Mouse (Mus musculus) midbrain, embryonic 15.5 days (tissue): Measurements from ENCODE around the gene Tardbp. TPM values are rescaled to one million over a fixed set of nuclear protein-coding genes. Genes with fewer than 3 reads are reported as not detected.

Source experiments
- ATAC-seq: fragments of 200-750 bp; cut with Nextera tagmentation; replicated peaks from 2 replicates; pipeline ENCODE4 v1.8.0; 2017; ENCODE audit warnings: moderate TSS enrichment
- H3K27ac ChIP-seq: fragments of 300-500 bp; sonication (generic); 2 replicates; pipeline ENCODE4 v1.5.1; 2015; ENCODE audit warnings: mild to moderate bottlenecking, inconsistent platforms
- H3K27me3 ChIP-seq: fragments of 300-500 bp; sonication (generic); replicated peaks from 2 replicates; pipeline ENCODE4 v1.6.1; 2015; ENCODE audit warnings: inconsistent platforms
- H3K36me3 ChIP-seq: fragments of 300-500 bp; sonication (generic); replicated peaks from 2 replicates; pipeline ENCODE4 v1.6.1; 2015; ENCODE audit warnings: inconsistent platforms
- H3K4me1 ChIP-seq: fragments of 300-500 bp; sonication (generic); 2 replicates; pipeline ENCODE4 v1.6.1; 2015; ENCODE audit warnings: inconsistent platforms
- H3K4me2 ChIP-seq: fragments of 300-500 bp; sonication (generic); 2 replicates; pipeline ENCODE4 v1.6.1; 2015; ENCODE audit warnings: inconsistent platforms, mild to moderate bottlenecking, moderate library complexity
- H3K4me3 ChIP-seq: fragments of 300-500 bp; sonication (generic); 2 replicates; pipeline ENCODE4 v1.5.1; 2015; ENCODE audit warnings: mild to moderate bottlenecking, inconsistent platforms
- H3K9ac ChIP-seq: fragments of 300-500 bp; sonication (generic); 2 replicates; pipeline ENCODE4 v1.6.1; 2015; ENCODE audit warnings: mild to moderate bottlenecking, inconsistent platforms
- H3K9me3 ChIP-seq: fragments of 300-500 bp; sonication (generic); 2 replicates; pipeline ENCODE4 v1.6.1; 2016; ENCODE audit warnings: inconsistent platforms
- WGBS: fragments of 180-500 bp; shearing (Covaris S2); methylation state at CpG from one replicate; pipeline ENCODE4 v1.1.7; 2015; ENCODE audit warnings: mixed read lengths; 5-methylcytosine and 5-hydroxymethylcytosine counted together
- polyA plus RNA-seq: library from polyadenylated mRNA; unstranded; fragments of >200 nt; fragmentation: Nextera tagmentation; extraction: Ambion mirVana; gene quantifications from 2 replicates; pipeline ENCODE4 v1.2.1, GENCODE M21; 2015

The Tardbp gene
- polyA plus RNA-seq, 1 experiment from 2014 or later, result 185 TPM

- H3K36me3 ChIP-seq, result no peaks in the 10 kb centered on the region
- no peak overlapping the region for H3K27ac ChIP-seq
- WGBS, result 29% methylated on average over 5 of the region's 5 CpGs
- no peaks in the 10 kb centered on the region for H3K27me3 ChIP-seq
- no peak overlapping the region for H3K4me3 ChIP-seq
- H3K4me2 ChIP-seq, result no peak overlapping the region
- no peaks in the 10 kb centered on the region for H3K9me3 ChIP-seq
- no peaks in the 10 kb centered on the region for H3K4me1 ChIP-seq
- H3K9ac ChIP-seq, result no peak overlapping the region
- no peak for ATAC-seq
Measured at GRCm38 (mm10) chr4:148607758-148608157, 19.1 kb downstream of the Tardbp start.

GRCm38 (mm10) chr4:148604541-148605165 is 22.2 kb downstream of the Tardbp start:
- ATAC-seq, result no peak; the same call in 1 of the 2 replicates
- Histone ChIP-seq H3K27ac (no peak overlapping the region), H3K27me3 (no peaks in the 10 kb centered on the region), H3K9me3 (no peaks in the 10 kb centered on the region), H3K4me1 (no peaks in the 10 kb centered on the region), H3K4me2 (no peak overlapping the region), H3K9ac (no peak overlapping the region), H3K36me3 (no peaks in the 10 kb centered on the region), H3K4me3 (no peak overlapping the region)
- WGBS, result 92% methylated on average over 3 of the region's 3 CpGs

GRCm38 (mm10) chr4:148604141-148604540 is 22.7 kb downstream of the Tardbp start:
- Histone ChIP-seq H3K9me3 (no peaks in the 10 kb centered on the region), H3K27me3 (no peaks in the 10 kb centered on the region), H3K9ac (no peak overlapping the region), H3K36me3 (no peaks in the 10 kb centered on the region), H3K4me1 (no peaks in the 10 kb centered on the region), H3K4me2 (no peak overlapping the region), H3K27ac (no peak overlapping the region), H3K4me3 (no peak overlapping the region)
- WGBS, result 82% methylated on average over 7 of the region's 7 CpGs
- ATAC-seq, result no peak

- no peaks in the 10 kb centered on the region for H3K9me3 ChIP-seq
- H3K9ac ChIP-seq, result no peak overlapping the region
- no peak overlapping the region for H3K4me3 ChIP-seq
- WGBS, result 75% methylated on average over 10 of the region's 10 CpGs
- no peaks in the 10 kb centered on the region for H3K4me1 ChIP-seq
- H3K36me3 ChIP-seq, result 0 out of 2 replicates have a peak, but pooled peaks cover 3% of the 10 kb centered on the region
- no peak overlapping the region for H3K27ac ChIP-seq
- no peaks in the 10 kb centered on the region for H3K27me3 ChIP-seq
- ATAC-seq, result no peak
- no peak overlapping the region for H3K4me2 ChIP-seq
Measured at GRCm38 (mm10) chr4:148603376-148604139, 23.3 kb downstream of the Tardbp start.

GRCm38 (mm10) chr4:148602357-148603120 is 24.3 kb downstream of the Tardbp start, which contains the start of gene Masp2:
Gene Masp2, plus strand, starts transcription at chr4:148602554.
- Histone ChIP-seq H3K36me3 (0 out of 2 replicates have a peak, but pooled peaks cover 3% of the 10 kb centered on the region), H3K9ac (no peak within 1 kb of the TSS), H3K4me3 (no peak within 1 kb of the TSS), H3K9me3 (no peaks in the 10 kb centered on the region), H3K27ac (no peak within 1 kb of the TSS), H3K27me3 (no peaks in the 10 kb centered on the region), H3K4me2 (no peak within 1 kb of the TSS), H3K4me1 (no peaks in the 10 kb centered on the region)
- ATAC-seq, result no peak
- 94% methylated on average over 14 of the region's 14 CpGs for WGBS

- WGBS, result 89% methylated on average over 4 of the region's 4 CpGs
- Histone ChIP-seq H3K4me3 (no peak overlapping the region), H3K27me3 (no peaks in the 10 kb centered on the region), H3K9me3 (no peaks in the 10 kb centered on the region), H3K27ac (no peak overlapping the region), H3K36me3 (peaks cover 3% of the 10 kb centered on the region; the same call in 1 of the 2 replicates), H3K4me1 (no peaks in the 10 kb centered on the region), H3K4me2 (no peak overlapping the region), H3K9ac (no peak overlapping the region)
- no peak for ATAC-seq
Measured at GRCm38 (mm10) chr4:148601871-148602270, 24.9 kb downstream of the Tardbp start.

- Histone ChIP-seq H3K4me1 (no peaks in the 10 kb centered on the region), H3K27me3 (no peaks in the 10 kb centered on the region), H3K4me3 (no peak overlapping the region), H3K4me2 (no peak overlapping the region), H3K9me3 (no peaks in the 10 kb centered on the region), H3K27ac (no peak overlapping the region), H3K36me3 (peaks cover 10% of the 10 kb centered on the region), H3K9ac (no peak overlapping the region)
- WGBS, result 91% methylated on average over 4 of the region's 4 CpGs
- ATAC-seq, result no peak
Measured at GRCm38 (mm10) chr4:148600316-148600715, 26.5 kb downstream of the Tardbp start.

- H3K4me2 ChIP-seq, result no peak overlapping the region
- no peaks in the 10 kb centered on the region for H3K4me1 ChIP-seq
- no peak overlapping the region for H3K9ac ChIP-seq
- 95% methylated on average over 12 of the region's 12 CpGs for WGBS
- peaks cover 25% of the 10 kb centered on the region for H3K36me3 ChIP-seq
- H3K27ac ChIP-seq, result no peak overlapping the region
- no peaks in the 10 kb centered on the region for H3K9me3 ChIP-seq
- H3K4me3 ChIP-seq, result no peak overlapping the region
- ATAC-seq, result no peak
- H3K27me3 ChIP-seq, result no peaks in the 10 kb centered on the region
Measured at GRCm38 (mm10) chr4:148598826-148599225, 28.0 kb downstream of the Tardbp start.

GRCm38 (mm10) chr4:148596731-148597130 is 30.1 kb downstream of the Tardbp start:
- ATAC-seq, result no peak
- Histone ChIP-seq H3K9ac (no peak overlapping the region), H3K36me3 (peaks cover 25% of the 10 kb centered on the region), H3K4me3 (no peak overlapping the region), H3K27ac (no peak overlapping the region), H3K4me1 (peaks cover 14% of the 10 kb centered on the region), H3K9me3 (no peaks in the 10 kb centered on the region), H3K27me3 (no peaks in the 10 kb centered on the region), H3K4me2 (no peak overlapping the region)
- WGBS, result 97% methylated on average over 3 of the region's 3 CpGs

GRCm38 (mm10) chr4:148595916-148596315 is 30.9 kb downstream of the Tardbp start:
- H3K36me3 ChIP-seq, result peaks cover 25% of the 10 kb centered on the region
- no peak overlapping the region for H3K4me2 ChIP-seq
- 86% methylated on average over 6 of the region's 6 CpGs for WGBS
- peaks cover 14% of the 10 kb centered on the region for H3K4me1 ChIP-seq
- H3K27ac ChIP-seq, result no peak overlapping the region
- H3K9me3 ChIP-seq, result no peaks in the 10 kb centered on the region
- no peak overlapping the region for H3K9ac ChIP-seq
- no peak for ATAC-seq
- H3K4me3 ChIP-seq, result no peak overlapping the region
- no peaks in the 10 kb centered on the region for H3K27me3 ChIP-seq

- WGBS, result 97% methylated on average over 11 of the region's 11 CpGs
Measured at GRCm38 (mm10) chr4:148593996-148594395, 32.8 kb downstream of the Tardbp start.

More at GRCm38 (mm10) chr4:148593996-148594395, 32.8 kb downstream of the Tardbp start:
- Histone ChIP-seq H3K36me3 (peaks cover 25% of the 10 kb centered on the region), H3K27ac (no peak overlapping the region), H3K4me1 (peaks cover 18% of the 10 kb centered on the region), H3K9me3 (no peaks in the 10 kb centered on the region), H3K27me3 (no peaks in the 10 kb centered on the region), H3K4me3 (no peak overlapping the region), H3K9ac (no peak overlapping the region), H3K4me2 (no peak overlapping the region)
- no peak for ATAC-seq
